In genomic region chr1:178369272-178369651, GRCm38 (mm10) we compare ENCODE assay signal across 8 mouse cellular contexts. TPM values are rescaled to one million over a fixed set of nuclear protein-coding genes. Genes with fewer than 3 reads are reported as not detected.
DNase-seq lines count a peak whose midpoint lies in the region; ATAC-seq lines count a peak whose summit lies in the region.

No protein-coding gene starts in this region.

- peak overlapping the region; percentile 82 for H3K27ac ChIP-seq in embryonic facial prominence, embryonic 10.5 days (replicated peaks)
- H3K27ac ChIP-seq in kidney, embryonic 15.5 days, result peak overlapping the region; percentile 81
- peak overlapping the region; percentile 72 for H3K27ac ChIP-seq in lung, embryonic 15.5 days
- peak overlapping the region; percentile 86 for H3K27ac ChIP-seq in neural tube, embryonic 15.5 days (replicated peaks)

- H3K4me3 ChIP-seq in embryonic facial prominence, embryonic 10.5 days, result peak overlapping the region; percentile 62
- peak overlapping the region; percentile 46 for H3K4me3 ChIP-seq in kidney, embryonic 15.5 days (replicated peaks)
- peak overlapping the region; percentile 50 for H3K4me3 ChIP-seq in lung, embryonic 15.5 days
- H3K4me3 ChIP-seq in neural tube, embryonic 15.5 days (replicated peaks), result peak overlapping the region; percentile 52

- H3K9ac ChIP-seq in kidney, embryonic 15.5 days, result peak overlapping the region; percentile 48
- peak overlapping the region; percentile 48 for H3K9ac ChIP-seq in lung, embryonic 15.5 days
- H3K9ac ChIP-seq in neural tube, embryonic 15.5 days (replicated peaks), result peak overlapping the region; percentile 63

- peak; percentile 89 for ATAC-seq in kidney, embryonic 15.5 days (replicated peaks; ENCODE audit: low FRiP score)
- peak; percentile 78; the same call in 1 of the 2 replicates for ATAC-seq in lung, embryonic 15.5 days (ENCODE audit: borderline replicate concordance, extremely low read depth, low FRiP score, low TSS enrichment)
- ATAC-seq in neural tube, embryonic 15.5 days (ENCODE audit: low FRiP score), result peak; percentile 83

- WGBS in embryonic facial prominence, embryonic 10.5 days, result 2% methylated on average over 11 of the region's 11 CpGs
- under 1% methylated on average over 11 of the region's 11 CpGs for WGBS in kidney, embryonic 15.5 days
- WGBS in lung, embryonic 15.5 days, result under 1% methylated on average over 11 of the region's 11 CpGs
- under 1% methylated on average over 11 of the region's 11 CpGs for WGBS in neural tube, embryonic 15.5 days

- H3K27me3 ChIP-seq in embryonic facial prominence, embryonic 10.5 days (replicated peaks; ENCODE audit: low read depth, poor library complexity, severe bottlenecking), result no peaks in the 10 kb centered on the region
- H3K27me3 ChIP-seq in kidney, embryonic 15.5 days, result no peaks in the 10 kb centered on the region
- H3K27me3 ChIP-seq in lung, embryonic 15.5 days, result no peaks in the 10 kb centered on the region
- H3K27me3 ChIP-seq in neural tube, embryonic 15.5 days (replicated peaks), result no peaks in the 10 kb centered on the region

- peaks cover 24% of the 10 kb centered on the region for H3K4me1 ChIP-seq in embryonic facial prominence, embryonic 10.5 days
- H3K4me1 ChIP-seq in kidney, embryonic 15.5 days, result peaks cover 20% of the 10 kb centered on the region
- H3K4me1 ChIP-seq in lung, embryonic 15.5 days, result peaks cover 4% of the 10 kb centered on the region; the same call in 1 of the 2 replicates
- peaks cover 17% of the 10 kb centered on the region for H3K4me1 ChIP-seq in neural tube, embryonic 15.5 days

- H3K4me2 ChIP-seq in kidney, embryonic 15.5 days, result peak overlapping the region; percentile 64
- H3K4me2 ChIP-seq in lung, embryonic 15.5 days, result peak overlapping the region; percentile 73
- H3K4me2 ChIP-seq in neural tube, embryonic 15.5 days, result peak overlapping the region; percentile 79

- DNase-seq in A20 (ENCODE audit: low read depth, low spot score), result peak; percentile 71
- peak; percentile 63 for DNase-seq in Muller cell, postnatal 12 days (ENCODE audit: inconsistent ontology term)
- peak; percentile 62 for DNase-seq in embryonic facial prominence, embryonic 10.5 days (ENCODE audit: low spot score)
- DNase-seq in heart, adult 8-10 months (ENCODE audit: low spot score), result peak; percentile 49
- peak; percentile 48 for DNase-seq in urinary bladder, postnatal 14 days (ENCODE audit: low spot score)

- H3K36me3 ChIP-seq in embryonic facial prominence, embryonic 10.5 days (replicated peaks), result no peaks in the 10 kb centered on the region
- H3K36me3 ChIP-seq in kidney, embryonic 15.5 days, result no peaks in the 10 kb centered on the region
- no peaks in the 10 kb centered on the region for H3K36me3 ChIP-seq in lung, embryonic 15.5 days
- no peaks in the 10 kb centered on the region for H3K36me3 ChIP-seq in neural tube, embryonic 15.5 days

- H3K9me3 ChIP-seq in embryonic facial prominence, embryonic 10.5 days, result no peaks in the 10 kb centered on the region
- no peaks in the 10 kb centered on the region for H3K9me3 ChIP-seq in kidney, embryonic 15.5 days (replicated peaks)
- no peaks in the 10 kb centered on the region for H3K9me3 ChIP-seq in lung, embryonic 15.5 days
- H3K9me3 ChIP-seq in neural tube, embryonic 15.5 days (replicated peaks), result no peaks in the 10 kb centered on the region

RNA-seq across cellular contexts. Expression of gene Hnrnpu, which starts 31.7 kb away (rescaled TPM):
- polyA plus RNA-seq in embryonic facial prominence, embryonic 10.5 days (2016; fragmentation: Nextera tagmentation; extraction: Ambion mirVana), result 455 and 483 TPM in 2 replicates
- total RNA-seq in heart, adult 8-10 months (2022), result 100 to 1,000 TPM; 147 to 166 (median 155) TPM
- 403 and 407 TPM in 2 replicates for polyA plus RNA-seq in kidney, embryonic 15.5 days (2015; fragmentation: Nextera tagmentation; extraction: Ambion mirVana)
- polyA plus RNA-seq in lung, embryonic 15.5 days (2015; fragmentation: Nextera tagmentation; extraction: Ambion mirVana), result 411 and 443 TPM in 2 replicates
- 224 and 254 TPM in 2 replicates for polyA plus RNA-seq in neural tube, embryonic 15.5 days (2015; fragmentation: Nextera tagmentation; extraction: Ambion mirVana)

RNA-seq across cellular contexts. Expression of gene Efcab2, which starts 36.6 kb away (rescaled TPM):
- polyA plus RNA-seq in embryonic facial prominence, embryonic 10.5 days (2016; fragmentation: Nextera tagmentation; extraction: Ambion mirVana), result 4.6 and 5.5 TPM in 2 replicates
- 100 to 1,000 TPM; 103 to 117 (median 111) TPM for total RNA-seq in heart, adult 8-10 months (2022)
- 6.2 and 6.4 TPM in 2 replicates for polyA plus RNA-seq in kidney, embryonic 15.5 days (2015; fragmentation: Nextera tagmentation; extraction: Ambion mirVana)
- polyA plus RNA-seq in lung, embryonic 15.5 days (2015; fragmentation: Nextera tagmentation; extraction: Ambion mirVana), result 4.8 and 6.1 TPM in 2 replicates
- 10.7 and 10.8 TPM in 2 replicates for polyA plus RNA-seq in neural tube, embryonic 15.5 days (2015; fragmentation: Nextera tagmentation; extraction: Ambion mirVana)

RNA-seq across cellular contexts. Expression of gene Cox20, which starts 50.3 kb away (rescaled TPM):
- polyA plus RNA-seq in embryonic facial prominence, embryonic 10.5 days (2016; fragmentation: Nextera tagmentation; extraction: Ambion mirVana), result 72.9 and 76.9 TPM in 2 replicates
- total RNA-seq in heart, adult 8-10 months (2022), result 100 to 1,000 TPM in 2 of 4 experiments, 10 to 100 TPM in 2; 90.6 to 125 (median 103) TPM
- 139 and 149 TPM in 2 replicates for polyA plus RNA-seq in kidney, embryonic 15.5 days (2015; fragmentation: Nextera tagmentation; extraction: Ambion mirVana)
- 124 TPM in 2 replicates for polyA plus RNA-seq in lung, embryonic 15.5 days (2015; fragmentation: Nextera tagmentation; extraction: Ambion mirVana)
- polyA plus RNA-seq in neural tube, embryonic 15.5 days (2015; fragmentation: Nextera tagmentation; extraction: Ambion mirVana), result 115 and 122 TPM in 2 replicates

Comparison
In these comparisons a context has a peak if more than half of its experiments do, and no peak if none do; other contexts are left out.
1. Peak in every context shown above with its lines: DNase-seq, ATAC-seq, H3K4me3 ChIP-seq and H3K27ac ChIP-seq.